Mouse (Mus musculus): ENCODE measurements at regions not wholly inside any gene's neighbourhood (a gene's known extent, or its start where the extent isn't known, plus 50 kb on each side); places are given as distances from the start of the nearest gene placed in this dataset.

GRCm38 (mm10) chr6:61078559-61078958 lies 101.6 kb upstream of the Ccser1 start:
- no peak overlapping the region for H3K27ac ChIP-seq (replicated peaks)
- no peak overlapping the region for H3K9ac ChIP-seq (replicated peaks)
- H3K36me3 ChIP-seq: no peaks in the 10 kb centered on the region
- peaks cover 7% of the 10 kb centered on the region for H3K4me1 ChIP-seq
- no peaks in the 10 kb centered on the region for H3K27me3 ChIP-seq
- no peak overlapping the region for H3K4me3 ChIP-seq
- 90% methylated on average over 3 of the region's 3 CpGs for WGBS
- H3K4me2 ChIP-seq (replicated peaks): no peak overlapping the region
- ATAC-seq (replicated peaks): no peak
- H3K9me3 ChIP-seq: no peaks in the 10 kb centered on the region

- H3K4me2 ChIP-seq (replicated peaks): no peak overlapping the region
- WGBS: 39% methylated on average over 5 of the region's 5 CpGs
- no peak for ATAC-seq (replicated peaks)
- no peaks in the 10 kb centered on the region for H3K9me3 ChIP-seq
- no peaks in the 10 kb centered on the region for H3K4me1 ChIP-seq
- H3K4me3 ChIP-seq: no peak overlapping the region
- no peaks in the 10 kb centered on the region for H3K27me3 ChIP-seq
- no peak overlapping the region for H3K27ac ChIP-seq (replicated peaks)
- H3K36me3 ChIP-seq: no peaks in the 10 kb centered on the region
- no peak overlapping the region for H3K9ac ChIP-seq (replicated peaks)
Measured at GRCm38 (mm10) chr6:61080661-61081060, 99.5 kb upstream of the Ccser1 start.

- Histone ChIP-seq H3K27me3 (no peaks in the 10 kb centered on the region), H3K9me3 (no peaks in the 10 kb centered on the region), H3K27ac (replicated peaks) (no peak overlapping the region), H3K36me3 (no peaks in the 10 kb centered on the region), H3K9ac (replicated peaks) (no peak overlapping the region), H3K4me3 (no peak overlapping the region), H3K4me2 (replicated peaks) (no peak overlapping the region), H3K4me1 (no peaks in the 10 kb centered on the region)
- WGBS: 58% methylated on average over 3 of the region's 3 CpGs
- no peak for ATAC-seq (replicated peaks)
Measured at GRCm38 (mm10) chr6:61083346-61083745, 96.8 kb upstream of the Ccser1 start.

GRCm38 (mm10) chr6:61099348-61099981 lies 80.7 kb upstream of the Ccser1 start:
- 40% methylated on average over 9 of the region's 9 CpGs for WGBS
- Histone ChIP-seq H3K36me3 (no peaks in the 10 kb centered on the region), H3K27me3 (no peaks in the 10 kb centered on the region), H3K4me3 (no peak overlapping the region), H3K9me3 (no peaks in the 10 kb centered on the region), H3K9ac (replicated peaks) (no peak overlapping the region), H3K27ac (replicated peaks) (peak overlapping the region; percentile 40; the same call in 1 of the 2 replicates), H3K4me1 (peaks cover 13% of the 10 kb centered on the region), H3K4me2 (replicated peaks) (no peak overlapping the region)
- ATAC-seq (replicated peaks): peak; percentile 72

GRCm38 (mm10) chr6:61099982-61100365 lies 80.2 kb upstream of the Ccser1 start:
- no peaks in the 10 kb centered on the region for H3K9me3 ChIP-seq
- peaks cover 13% of the 10 kb centered on the region for H3K4me1 ChIP-seq
- WGBS: 4% methylated on average over 3 of the region's 3 CpGs
- H3K4me3 ChIP-seq: no peak overlapping the region
- H3K9ac ChIP-seq (replicated peaks): no peak overlapping the region
- no peaks in the 10 kb centered on the region for H3K27me3 ChIP-seq
- H3K36me3 ChIP-seq: no peaks in the 10 kb centered on the region
- H3K27ac ChIP-seq (replicated peaks): 0 out of 2 replicates have a peak overlapping the region, but pooled peaks have one; percentile 27
- no peak overlapping the region for H3K4me2 ChIP-seq (replicated peaks)
- ATAC-seq (replicated peaks): peak; percentile 66

GRCm38 (mm10) chr6:61101972-61102371 lies 78.2 kb upstream of the Ccser1 start:
- H3K27me3 ChIP-seq: no peaks in the 10 kb centered on the region
- H3K36me3 ChIP-seq: no peaks in the 10 kb centered on the region
- peaks cover 13% of the 10 kb centered on the region for H3K4me1 ChIP-seq
- no peak; the same call in 1 of the 2 replicates for ATAC-seq (replicated peaks)
- H3K4me3 ChIP-seq: no peak overlapping the region
- H3K27ac ChIP-seq (replicated peaks): no peak overlapping the region
- H3K4me2 ChIP-seq (replicated peaks): no peak overlapping the region
- no peaks in the 10 kb centered on the region for H3K9me3 ChIP-seq
- WGBS: 22% methylated on average over 6 of the region's 6 CpGs
- H3K9ac ChIP-seq (replicated peaks): no peak overlapping the region

GRCm38 (mm10) chr6:61103459-61104234 lies 76.5 kb upstream of the Ccser1 start:
- Histone ChIP-seq H3K9me3 (no peaks in the 10 kb centered on the region), H3K4me3 (no peak overlapping the region), H3K4me2 (replicated peaks) (no peak overlapping the region), H3K36me3 (no peaks in the 10 kb centered on the region), H3K27ac (replicated peaks) (no peak overlapping the region), H3K4me1 (peaks cover 13% of the 10 kb centered on the region), H3K27me3 (no peaks in the 10 kb centered on the region), H3K9ac (replicated peaks) (no peak overlapping the region)
- no peak for ATAC-seq (replicated peaks)
- WGBS: 45% methylated on average over 4 of the region's 4 CpGs

- no peak overlapping the region for H3K9ac ChIP-seq (replicated peaks)
- H3K4me1 ChIP-seq: 0 out of 2 replicates have a peak, but pooled peaks cover 4% of the 10 kb centered on the region
- H3K27me3 ChIP-seq: no peaks in the 10 kb centered on the region
- no peak overlapping the region for H3K27ac ChIP-seq (replicated peaks)
- 74% methylated on average over 1 of the region's 1 CpGs for WGBS
- no peak overlapping the region for H3K4me2 ChIP-seq (replicated peaks)
- no peaks in the 10 kb centered on the region for H3K36me3 ChIP-seq
- H3K4me3 ChIP-seq: no peak overlapping the region
- no peaks in the 10 kb centered on the region for H3K9me3 ChIP-seq
- no peak for ATAC-seq (replicated peaks)
Measured at GRCm38 (mm10) chr6:61115250-61115649, 64.9 kb upstream of the Ccser1 start.

- 0 out of 2 replicates have a peak, but pooled peaks cover 4% of the 10 kb centered on the region for H3K4me1 ChIP-seq
- no peak overlapping the region for H3K27ac ChIP-seq (replicated peaks)
- H3K27me3 ChIP-seq: no peaks in the 10 kb centered on the region
- WGBS: 81% methylated on average over 2 of the region's 2 CpGs
- no peak overlapping the region for H3K4me3 ChIP-seq
- H3K9ac ChIP-seq (replicated peaks): no peak overlapping the region
- H3K4me2 ChIP-seq (replicated peaks): no peak overlapping the region
- no peaks in the 10 kb centered on the region for H3K36me3 ChIP-seq
- ATAC-seq (replicated peaks): no peak
- no peaks in the 10 kb centered on the region for H3K9me3 ChIP-seq
Measured at GRCm38 (mm10) chr6:61119590-61119989, 60.5 kb upstream of the Ccser1 start.

- H3K9ac ChIP-seq (replicated peaks): no peak overlapping the region
- H3K4me3 ChIP-seq: no peak overlapping the region
- no peak for ATAC-seq (replicated peaks)
- WGBS: 57% methylated on average over 3 of the region's 3 CpGs
- H3K36me3 ChIP-seq: no peaks in the 10 kb centered on the region
- no peak overlapping the region for H3K27ac ChIP-seq (replicated peaks)
- no peak overlapping the region for H3K4me2 ChIP-seq (replicated peaks)
- no peaks in the 10 kb centered on the region for H3K4me1 ChIP-seq
- H3K27me3 ChIP-seq: no peaks in the 10 kb centered on the region
- H3K9me3 ChIP-seq: no peaks in the 10 kb centered on the region
Measured at GRCm38 (mm10) chr6:61125431-61125830, 54.7 kb upstream of the Ccser1 start.

- ATAC-seq (replicated peaks): no peak
- H3K4me1 ChIP-seq: no peaks in the 10 kb centered on the region
- H3K27me3 ChIP-seq: no peaks in the 10 kb centered on the region
- H3K36me3 ChIP-seq: no peaks in the 10 kb centered on the region
- 13% methylated on average over 1 of the region's 1 CpGs for WGBS
- H3K9me3 ChIP-seq: no peaks in the 10 kb centered on the region
- H3K4me2 ChIP-seq (replicated peaks): no peak overlapping the region
- no peak overlapping the region for H3K27ac ChIP-seq (replicated peaks)
- no peak overlapping the region for H3K4me3 ChIP-seq
- H3K9ac ChIP-seq (replicated peaks): no peak overlapping the region
Measured at GRCm38 (mm10) chr6:61127238-61127637, 52.9 kb upstream of the Ccser1 start.

- no peak overlapping the region for H3K9ac ChIP-seq (replicated peaks)
- H3K4me2 ChIP-seq (replicated peaks): no peak overlapping the region
- no peak overlapping the region for H3K4me3 ChIP-seq
- H3K9me3 ChIP-seq: no peaks in the 10 kb centered on the region
- H3K27me3 ChIP-seq: no peaks in the 10 kb centered on the region
- ATAC-seq (replicated peaks): no peak
- 83% methylated on average over 1 of the region's 1 CpGs for WGBS
- H3K27ac ChIP-seq (replicated peaks): no peak overlapping the region
- H3K4me1 ChIP-seq: no peaks in the 10 kb centered on the region
- no peaks in the 10 kb centered on the region for H3K36me3 ChIP-seq
Measured at GRCm38 (mm10) chr6:61128211-61128610, 51.9 kb upstream of the Ccser1 start.
